Mouse (Mus musculus) neutrophil, adult 5-6 weeks (primary cell): ENCODE data around the gene Nosip. TPM values are rescaled to one million over a fixed set of nuclear protein-coding genes. Genes with fewer than 3 reads are reported as not detected.
"Not testable (repeated sequence)": the region's sequence is repeated elsewhere in the genome, so short reads cannot be mapped to it uniquely, and the experiment has no call there.

Source experiments
- ATAC-seq: fragments of 151-379, 151-347 bp; 2 replicates; pipeline ENCODE4 v1.8.0; 2017; ENCODE audit warnings: mild to moderate bottlenecking, moderate TSS enrichment; ENCODE audit not compliant: insufficient number of reproducible peaks, poor library complexity, low FRiP score, severe bottlenecking; ENCODE audit errors: extremely low read depth
- total RNA-seq: library from RNA; stranded (forward); fragments of 200-1000 nt; gene quantifications from 2 replicates; pipeline ENCODE4 v1.2.3, GENCODE M21; 2017

Nosip gene
- total RNA-seq, 1 experiment from 2014 or later: 50.7 TPM

DNA sequence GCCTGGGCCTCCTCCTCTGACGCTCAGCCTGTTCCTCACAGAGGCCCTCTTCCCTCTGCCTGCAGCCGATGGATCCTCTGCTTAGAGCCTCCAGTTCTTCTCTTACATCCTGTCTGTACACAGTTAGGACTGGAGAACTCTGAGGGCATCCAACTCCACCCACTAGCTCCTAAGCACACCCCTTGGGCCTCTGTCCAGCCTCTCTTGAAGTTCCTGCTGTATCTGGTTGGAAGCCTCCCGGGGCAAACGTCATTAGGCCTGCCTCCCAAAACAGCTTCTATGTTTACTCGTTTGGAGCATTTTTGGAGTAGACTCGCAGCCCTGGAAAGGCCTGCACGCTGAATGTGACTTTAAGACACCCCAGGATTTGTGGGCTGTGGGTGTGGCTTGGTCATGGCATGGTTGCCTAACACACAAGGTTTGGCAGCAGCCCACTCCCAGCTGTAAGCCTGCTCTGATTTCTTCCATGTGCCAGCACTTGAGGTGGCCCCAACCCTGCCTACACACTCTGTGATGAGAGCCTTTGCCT is 41.5 kb downstream of the Nosip start, which contains the start of gene Fcgrt:
Gene Fcgrt, minus strand, starts transcription at position 200 of the 529 bp plus-strand sequence.
- no peak for ATAC-seq

DNA sequence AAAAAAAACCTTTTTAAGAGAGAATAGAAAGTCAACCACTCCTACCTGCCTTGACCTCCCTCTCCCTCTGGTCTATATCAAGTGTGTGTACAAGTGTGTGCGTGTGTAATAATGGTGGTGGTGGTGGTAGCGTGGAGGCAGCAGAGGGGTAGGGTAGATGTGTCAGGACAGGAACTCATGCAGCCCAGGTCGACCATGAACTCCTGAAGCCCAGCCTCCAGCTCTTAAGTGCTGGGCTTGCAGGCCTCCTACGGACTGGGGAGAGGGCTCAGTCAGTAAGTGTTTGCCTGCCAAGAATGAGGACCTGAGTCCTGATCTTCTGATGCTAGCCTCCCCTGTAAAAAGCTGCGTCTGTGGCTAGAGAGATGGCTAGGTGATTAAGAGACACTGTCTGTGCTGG is 42.7 kb downstream of the Nosip start:
- ATAC-seq: no peak

DNA sequence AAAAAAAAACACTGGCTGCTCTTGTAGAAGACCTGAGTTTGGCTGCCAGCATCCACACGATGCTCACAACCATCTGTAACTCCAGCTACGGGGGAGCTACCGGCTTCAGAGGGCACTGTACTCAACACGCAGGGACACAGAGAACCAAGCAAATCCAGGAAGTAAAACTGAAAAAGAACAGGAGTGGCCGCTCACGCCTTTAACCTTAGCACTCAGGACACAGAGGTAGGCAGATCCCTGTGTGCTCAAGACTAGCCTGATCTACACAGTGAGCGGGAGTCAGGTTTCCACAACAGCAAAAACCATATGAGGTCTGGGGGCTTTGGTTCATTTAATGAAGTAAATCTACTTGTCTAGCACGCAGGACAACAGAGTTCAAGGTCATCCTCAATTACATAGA is 43.3 kb downstream of the Nosip start:
- no peak for ATAC-seq

DNA sequence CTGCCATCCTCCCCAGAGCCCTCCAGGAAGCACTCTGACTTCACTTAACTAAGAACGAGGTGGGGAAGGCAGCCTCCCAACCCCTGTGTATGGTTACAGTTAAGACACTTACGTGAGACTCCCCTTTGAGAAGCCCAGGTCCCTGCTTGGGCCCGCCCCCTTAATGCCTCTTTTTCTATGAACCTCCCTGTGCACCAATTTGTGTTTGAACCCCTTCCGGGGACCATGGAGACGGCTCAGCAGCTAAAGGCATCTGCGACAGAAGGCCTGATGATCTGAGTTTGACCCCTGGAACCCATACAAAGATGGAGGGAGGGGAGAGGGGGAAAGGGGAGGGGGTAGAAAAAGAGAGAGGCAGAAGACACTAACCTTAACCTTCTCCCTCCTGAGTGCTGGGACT is 44.2 kb downstream of the Nosip start:
- no peak for ATAC-seq

DNA sequence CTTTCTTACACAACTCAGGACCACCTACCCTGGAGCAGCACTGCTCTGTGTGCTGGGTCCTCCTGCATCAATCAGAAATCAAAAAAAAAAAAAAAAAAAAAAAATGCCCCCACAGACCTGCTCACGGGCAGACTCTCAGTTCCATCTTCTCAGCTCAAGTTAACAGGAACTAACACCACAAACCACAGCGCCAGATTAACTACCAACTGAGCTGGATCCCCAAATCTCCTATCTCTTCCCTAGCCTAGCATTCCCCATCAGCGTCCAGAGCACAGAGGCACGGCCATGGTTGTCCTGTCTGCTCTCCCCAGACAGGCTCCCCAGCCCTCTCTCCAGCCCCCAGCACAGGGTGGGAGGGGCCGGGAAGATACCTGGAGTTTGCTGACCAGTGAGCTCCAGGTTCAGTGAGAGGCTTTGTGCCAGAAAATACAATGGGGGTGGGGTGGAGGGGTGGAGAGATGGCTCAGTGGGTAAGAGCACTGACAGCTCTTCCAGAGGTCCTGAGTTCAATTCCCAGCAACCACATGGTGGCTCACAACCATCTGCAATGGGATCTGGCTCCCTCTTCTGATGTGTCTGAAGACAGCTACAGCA is 44.9 kb downstream of the Nosip start:
- no peak for ATAC-seq

DNA sequence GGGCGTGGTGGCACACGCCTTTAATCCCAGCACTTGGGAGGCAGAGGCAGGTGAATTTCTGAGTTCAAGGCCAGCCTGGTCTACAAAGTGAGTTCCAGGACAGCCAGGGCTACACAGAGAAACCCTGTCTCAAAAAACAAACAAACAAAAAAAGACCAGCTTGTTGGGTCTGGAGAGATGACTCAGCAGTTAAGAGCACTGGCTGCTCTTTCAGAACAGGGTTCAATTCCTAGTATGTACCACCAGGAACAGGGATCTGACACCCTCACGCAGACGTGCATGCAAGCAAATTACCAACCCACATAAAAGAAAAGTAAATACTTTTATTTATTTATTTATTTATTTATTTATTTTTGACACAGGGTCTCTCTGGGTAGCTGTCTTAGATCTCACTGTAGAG is 47.9 kb downstream of the Nosip start:
- not testable (repeated sequence) for ATAC-seq

DNA sequence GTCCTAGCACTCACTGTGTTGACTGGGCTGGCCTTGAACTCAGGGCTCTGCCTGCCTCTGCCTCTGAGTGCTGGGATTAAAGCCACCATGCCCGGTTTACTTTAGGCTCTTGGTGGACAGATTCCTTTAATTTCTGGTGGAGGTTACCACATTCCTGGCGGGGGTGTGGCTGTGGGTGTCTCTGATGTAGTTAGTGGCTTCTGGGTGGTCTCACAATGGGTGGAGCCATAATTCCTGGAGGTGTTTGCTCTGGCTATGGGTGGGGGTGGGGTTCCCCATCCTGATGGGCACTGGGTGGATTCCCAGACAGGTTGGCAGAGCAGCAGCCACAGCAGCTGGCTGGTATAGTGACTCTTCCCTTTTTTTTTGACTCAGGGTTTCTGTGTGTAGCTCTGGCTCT is 49.7 kb downstream of the Nosip start:
- ATAC-seq: no peak

DNA sequence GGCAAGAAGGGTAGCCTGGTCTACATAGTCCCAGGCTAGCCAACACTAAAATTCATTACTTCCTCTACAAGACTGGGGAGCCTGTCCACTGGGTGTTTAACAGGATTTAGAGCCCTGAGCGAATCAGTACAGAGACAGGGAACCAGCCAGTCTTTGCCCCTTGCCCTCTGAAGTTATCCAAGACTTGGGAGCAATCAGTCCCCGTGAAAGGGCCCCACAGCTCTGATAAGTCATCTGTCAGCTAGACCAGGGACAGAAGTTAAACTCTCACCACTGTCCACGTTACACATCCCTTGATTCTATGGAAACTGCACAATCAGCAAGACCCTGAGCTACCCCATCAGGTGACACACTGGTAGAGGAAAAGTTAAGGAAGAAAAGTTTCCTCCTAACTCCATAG is 50.3 kb downstream of the Nosip start:
- ATAC-seq: no peak

DNA sequence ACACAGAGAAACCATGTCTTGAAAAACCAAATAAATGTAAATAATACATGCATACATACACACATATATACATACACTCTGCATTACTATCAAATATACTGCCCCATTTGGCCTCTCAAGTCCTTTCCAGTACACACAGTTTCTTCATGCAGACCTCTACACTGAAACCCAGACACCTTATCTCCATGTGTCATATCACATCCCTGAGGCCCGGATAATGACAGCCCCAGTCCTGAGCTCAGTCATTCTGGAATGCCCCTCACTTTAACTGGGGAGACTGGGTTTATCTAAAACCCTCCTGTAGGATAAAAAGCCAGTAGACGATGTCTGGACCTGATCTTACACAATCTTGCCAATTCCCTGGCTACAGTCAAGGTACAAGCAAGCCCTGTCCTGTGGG is 51.2 kb downstream of the Nosip start:
- ATAC-seq: no peak

DNA sequence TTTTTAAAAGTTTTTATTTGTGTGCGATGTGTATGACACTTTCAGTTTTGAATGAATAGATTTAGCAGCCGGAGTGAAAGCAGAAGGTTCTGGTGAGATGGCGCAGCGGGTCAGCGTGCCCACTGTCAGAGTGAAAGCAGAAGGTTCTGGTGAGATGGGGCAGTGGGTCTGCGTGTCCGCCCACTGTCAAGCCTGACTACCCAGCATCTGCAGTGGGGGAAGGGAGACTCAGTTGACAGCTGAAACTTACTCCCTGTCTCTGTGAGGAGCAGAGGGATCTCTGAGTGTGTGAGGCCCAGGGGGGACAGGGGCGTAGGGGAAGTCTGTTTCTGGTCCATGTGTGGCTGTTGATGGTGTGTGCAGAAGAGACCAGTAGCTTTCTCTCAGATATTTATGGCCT is 55.3 kb downstream of the Nosip start:
- ATAC-seq: no peak

DNA sequence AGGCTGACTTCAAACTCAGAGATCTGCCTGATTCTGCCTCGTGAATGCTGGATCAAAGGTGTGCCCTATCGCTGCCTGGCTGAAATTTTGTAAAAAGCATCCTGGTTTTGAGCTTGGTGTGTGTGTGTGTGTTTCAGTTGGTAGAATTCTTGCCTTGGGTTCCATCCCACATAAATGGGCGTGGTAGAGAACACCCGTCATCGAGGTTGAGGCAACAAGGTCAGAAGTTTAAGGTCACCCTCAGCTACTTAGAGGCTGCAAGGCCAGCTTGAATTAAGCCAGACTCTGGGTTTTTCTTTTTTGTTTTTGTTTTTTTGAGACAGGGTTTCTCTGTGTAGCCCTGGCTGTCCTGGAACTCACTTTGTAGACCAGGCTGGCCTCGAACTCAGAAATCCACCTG is 56.1 kb downstream of the Nosip start:
- no peak for ATAC-seq

DNA sequence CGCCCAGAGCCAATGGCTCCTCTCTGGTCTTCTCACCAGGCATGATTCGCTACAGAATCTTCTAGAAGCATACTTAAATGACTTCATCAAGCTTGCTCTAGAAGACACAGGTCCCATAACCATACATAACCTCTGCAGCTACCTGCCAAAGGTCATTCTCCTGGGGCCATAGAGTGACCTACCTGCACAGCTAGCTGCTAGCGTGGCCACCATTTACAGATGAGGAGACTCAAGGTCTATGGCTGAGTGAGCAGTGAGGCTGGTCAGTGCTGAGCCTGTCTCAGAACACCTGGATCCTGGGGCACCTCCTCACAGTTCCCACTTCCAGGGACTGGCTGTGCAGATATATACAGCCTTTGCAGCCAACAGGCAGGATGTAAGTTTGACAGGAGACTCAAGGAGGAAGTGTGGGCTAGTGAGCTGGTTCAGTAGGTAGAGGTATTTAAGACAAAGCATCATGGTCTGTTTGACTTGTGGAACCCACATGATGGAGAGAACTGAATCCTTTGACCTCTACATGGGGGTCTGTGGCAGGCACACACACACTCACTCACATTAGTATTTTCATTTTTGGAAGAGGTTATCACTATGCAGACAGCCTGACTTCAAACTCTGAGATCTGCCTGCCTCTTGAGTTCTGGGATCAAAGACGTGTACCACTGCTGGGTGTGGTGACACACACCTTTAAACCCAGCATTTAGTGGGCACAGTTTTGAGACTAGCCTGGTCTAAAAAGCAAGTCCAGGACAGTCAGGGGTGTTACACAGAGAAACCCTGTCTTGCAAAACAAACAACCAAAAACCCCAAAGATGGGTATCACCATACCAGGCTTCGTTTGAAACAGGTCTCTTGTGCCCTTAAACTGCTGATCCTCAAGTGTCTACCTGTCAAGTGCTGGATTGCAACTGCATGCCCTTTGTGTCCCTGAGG is 57.8 kb downstream of the Nosip start:
- no peak for ATAC-seq

DNA sequence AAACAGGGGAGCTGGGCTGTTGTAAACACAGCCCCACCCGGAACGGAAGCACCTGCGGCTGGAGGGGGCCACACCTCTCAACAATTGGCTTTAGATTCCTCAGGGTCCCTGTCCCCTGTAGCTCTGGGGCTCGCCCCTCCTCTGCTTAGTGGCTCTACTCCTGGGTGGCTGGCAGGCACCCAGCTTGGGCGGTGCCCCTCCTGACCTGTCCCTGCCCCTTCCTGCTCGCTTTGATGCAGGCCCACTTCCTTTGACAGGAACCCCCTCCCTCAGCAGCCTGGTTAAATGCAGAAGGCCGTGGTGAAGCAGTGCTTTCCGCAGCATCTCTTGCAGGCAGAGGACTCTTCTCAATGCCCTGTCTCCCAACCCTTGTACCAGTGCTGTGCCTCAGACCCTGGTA is 59.2 kb downstream of the Nosip start:
- ATAC-seq: peak; percentile 54

DNA sequence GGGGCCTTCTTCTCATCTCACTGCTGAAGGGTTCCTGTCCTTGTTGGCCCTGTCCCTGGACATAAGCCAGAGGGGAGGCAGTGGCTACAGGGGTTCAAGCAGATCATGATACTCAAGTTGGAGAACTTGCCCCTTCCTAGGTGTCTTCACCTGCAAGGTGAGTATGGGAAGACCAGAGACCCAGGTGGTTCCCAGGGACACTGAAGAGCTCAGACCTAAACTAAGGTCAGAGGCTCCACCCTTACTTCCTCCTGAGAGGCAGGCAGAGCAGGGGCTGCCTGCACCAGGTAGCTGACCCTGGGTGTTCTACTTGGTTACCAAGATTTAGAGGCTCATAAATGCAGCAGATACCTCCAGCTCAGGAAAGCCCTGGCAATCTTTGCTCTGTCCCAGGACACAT is 59.7 kb downstream of the Nosip start:
- no peak for ATAC-seq

DNA sequence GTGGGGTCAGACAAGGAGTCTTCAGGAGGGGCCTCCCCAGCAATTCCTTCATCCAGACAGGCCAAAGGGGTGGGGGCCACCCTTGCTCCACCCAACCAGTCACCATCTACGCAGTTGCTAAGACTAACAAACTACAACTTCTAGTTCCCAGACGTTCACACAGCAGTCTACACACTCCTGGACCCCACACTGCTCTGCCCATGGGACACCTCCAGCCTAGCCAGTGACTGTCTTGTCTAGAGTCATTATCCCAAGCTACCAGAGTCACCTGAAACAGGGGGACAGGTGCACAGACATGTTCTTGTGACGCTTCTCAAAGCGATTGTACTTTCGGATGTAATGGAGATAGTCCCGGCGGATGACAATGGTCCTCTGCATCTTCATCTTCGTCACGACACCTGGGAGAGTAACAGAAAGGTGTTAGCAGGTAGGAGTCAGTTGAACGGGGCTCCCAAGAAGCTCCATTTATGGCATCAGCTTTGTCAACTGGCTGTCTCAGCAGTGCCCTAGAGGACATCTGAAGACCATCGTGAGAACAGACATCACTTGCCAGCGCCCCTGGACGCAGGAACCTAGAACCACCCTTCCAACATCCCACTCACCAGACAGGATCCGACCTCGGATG is 60.4 kb downstream of the Nosip start:
- ATAC-seq: no peak

DNA sequence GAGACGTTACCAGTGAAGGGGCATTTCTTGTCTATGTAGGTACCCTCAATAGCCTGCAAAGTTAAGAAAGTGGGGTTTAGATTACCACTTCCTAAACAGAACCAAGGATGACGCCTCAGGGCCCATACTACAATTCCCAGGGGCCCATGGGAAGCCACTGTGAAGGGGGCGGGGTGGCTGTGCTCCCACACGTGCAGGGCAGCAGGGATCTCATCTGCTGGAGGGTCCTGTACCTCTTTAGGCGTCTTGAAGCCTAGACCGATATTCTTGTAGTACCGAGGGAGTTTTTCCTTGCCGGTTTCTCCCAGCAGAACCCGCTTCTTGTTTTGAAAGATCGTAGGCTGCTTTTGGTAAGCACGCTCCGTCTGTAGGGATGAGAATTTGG is 60.9 kb downstream of the Nosip start:
- no peak for ATAC-seq

DNA sequence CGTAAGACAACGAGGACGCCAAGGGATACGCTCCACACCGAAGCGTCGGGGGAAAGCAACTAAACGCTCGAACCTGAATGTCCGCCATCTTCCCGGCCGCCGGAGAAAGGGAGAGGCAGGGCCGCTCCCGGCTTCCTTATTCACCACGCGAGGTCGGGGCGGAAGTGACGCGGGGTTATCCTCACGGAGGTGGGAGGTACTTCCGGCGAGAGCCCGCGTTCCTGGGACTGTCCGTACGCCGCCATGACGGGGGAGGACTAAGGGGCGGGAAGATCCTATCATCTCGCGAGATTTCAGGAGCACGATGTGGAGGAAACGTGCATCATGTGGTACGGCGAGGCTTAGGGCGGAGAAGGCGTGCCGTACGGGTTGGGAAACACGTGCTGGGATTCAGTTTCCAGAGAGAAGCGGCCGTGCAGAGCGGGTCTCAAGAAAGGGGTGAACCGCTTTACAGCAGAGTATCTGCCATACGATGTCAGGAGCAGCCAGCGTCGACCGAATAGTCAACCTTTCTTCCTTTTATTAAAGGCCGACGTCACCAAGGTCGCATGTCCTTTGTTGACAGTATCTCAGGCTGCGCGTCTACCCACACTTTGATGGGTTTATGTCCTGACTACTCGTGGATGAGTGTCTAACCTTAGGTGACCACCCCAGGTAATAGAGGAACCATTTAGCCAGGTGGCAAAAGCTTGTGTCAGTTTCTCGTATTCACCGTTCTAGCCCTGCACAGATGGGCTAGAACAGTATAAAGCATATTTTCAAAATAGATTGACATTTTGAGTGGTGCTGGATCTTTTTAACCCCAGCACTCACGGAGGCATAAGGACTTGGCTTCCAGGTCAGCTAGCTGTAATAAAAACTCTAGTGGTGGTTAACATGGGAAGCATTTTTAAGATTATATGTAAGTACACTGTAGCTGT is 62.3 kb downstream of the Nosip start, which contains the start of gene Rps11:
Gene Rps11, minus strand, starts transcription at position 216 of the 920 bp plus-strand sequence.
- peak; percentile 65 for ATAC-seq

DNA sequence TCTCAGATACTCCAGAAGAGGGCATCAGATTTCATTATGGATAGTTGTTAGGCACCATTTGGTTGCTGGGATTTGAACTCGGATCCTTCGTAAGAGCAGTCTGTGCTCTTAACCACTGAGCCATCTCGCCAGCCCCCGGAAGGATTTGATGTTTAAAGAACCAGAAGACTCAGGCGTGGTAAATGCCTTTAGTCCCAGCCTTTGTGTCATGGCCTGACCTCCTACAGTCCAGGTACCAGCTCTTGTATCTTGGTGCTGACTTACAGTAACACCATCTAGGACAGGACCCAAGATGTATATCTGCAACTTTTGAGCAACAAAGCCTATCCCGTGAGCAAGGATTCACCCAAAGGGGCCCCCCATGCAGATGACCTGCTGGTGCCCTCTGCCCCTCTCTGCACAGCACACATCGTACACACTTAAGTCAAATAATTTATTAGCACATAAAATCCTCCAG is 62.9 kb downstream of the Nosip start:
- ATAC-seq: no peak

DNA sequence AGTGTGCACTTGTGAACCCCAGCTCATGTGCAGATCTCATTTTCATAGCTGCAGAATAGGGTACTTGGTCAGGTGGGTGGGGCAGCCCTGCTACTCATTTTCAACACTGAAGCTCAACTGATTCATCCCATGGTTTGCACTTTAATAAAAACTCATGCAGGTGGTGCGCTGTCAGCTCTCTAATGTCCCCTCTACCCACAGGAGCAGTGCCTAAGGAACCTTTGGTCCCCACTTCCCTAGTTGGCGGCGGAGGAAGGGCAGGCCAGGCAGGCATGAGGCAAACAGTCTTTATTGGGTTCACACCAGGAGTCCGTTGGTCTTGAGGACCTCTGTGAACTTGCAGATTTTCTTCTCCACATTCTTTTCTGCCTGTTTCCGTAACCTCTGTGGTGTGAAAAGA is 63.4 kb downstream of the Nosip start:
- not testable (repeated sequence) for ATAC-seq
